Mouse (Mus musculus): ENCODE measurements around the gene Cd47. TPM values are rescaled to one million over a fixed set of nuclear protein-coding genes. Genes with fewer than 3 reads are reported as not detected.

Gene Cd47
- polyA plus RNA-seq, 1 experiment from 2014 or later: 95.2 TPM

GRCm38 (mm10) chr16:49906940-49907339, 106.6 kb downstream of the Cd47 start:
- Histone ChIP-seq H3K4me3 (ENCODE audit: low read depth, low read length) (no peak overlapping the region), H3K4me2 (replicated peaks; ENCODE audit: low read depth) (no peak overlapping the region), H3K27ac (replicated peaks) (no peak overlapping the region), H3K36me3 (ENCODE audit: control insufficient read depth, insufficient read depth, low read length) (no peaks in the 10 kb centered on the region), H3K27me3 (ENCODE audit: control insufficient read depth, insufficient read depth, low read length) (no peaks in the 10 kb centered on the region), H3K9me3 (ENCODE audit: control insufficient read depth, low read length) (no peaks in the 10 kb centered on the region), H3K9ac (ENCODE audit: low read length) (no peak overlapping the region), H3K4me1 (replicated peaks; ENCODE audit: control insufficient read depth, insufficient read depth) (0 out of 2 replicates have a peak, but pooled peaks cover 3% of the 10 kb centered on the region)
- DNase-seq (ENCODE audit: low spot score): no peak
- 70% methylated on average over 2 of the region's 2 CpGs for WGBS
- no peak for ATAC-seq (ENCODE audit: low FRiP score, low TSS enrichment)
- TF ChIP-seq CTCF (IDR thresholded peaks at IDR 0.05; ENCODE audit: low read depth) (no peak), EP300 (optimal IDR thresholded peaks at IDR 0.05) (no peak)

GRCm38 (mm10) chr16:49907356-49907755, 107.0 kb downstream of the Cd47 start:
- TF ChIP-seq CTCF (IDR thresholded peaks at IDR 0.05; ENCODE audit: low read depth): no peak
- TF ChIP-seq EP300 (optimal IDR thresholded peaks at IDR 0.05): no peak
- ATAC-seq (ENCODE audit: low FRiP score, low TSS enrichment): peak; percentile 92
- Histone ChIP-seq H3K36me3 (ENCODE audit: control insufficient read depth, insufficient read depth, low read length) (no peaks in the 10 kb centered on the region), H3K27ac (replicated peaks) (no peak overlapping the region), H3K9ac (ENCODE audit: low read length) (no peak overlapping the region), H3K9me3 (ENCODE audit: control insufficient read depth, low read length) (no peaks in the 10 kb centered on the region), H3K27me3 (ENCODE audit: control insufficient read depth, insufficient read depth, low read length) (no peaks in the 10 kb centered on the region), H3K4me2 (replicated peaks; ENCODE audit: low read depth) (no peak overlapping the region), H3K4me3 (ENCODE audit: low read depth, low read length) (no peak overlapping the region), H3K4me1 (replicated peaks; ENCODE audit: control insufficient read depth, insufficient read depth) (0 out of 2 replicates have a peak, but pooled peaks cover 3% of the 10 kb centered on the region)
- WGBS: 44% methylated on average over 4 of the region's 4 CpGs
- DNase-seq (ENCODE audit: low spot score): peak; percentile 70

GRCm38 (mm10) chr16:49909536-49909935, 109.2 kb downstream of the Cd47 start:
- WGBS: 69% methylated on average over 8 of the region's 8 CpGs

GRCm38 (mm10) chr16:49914094-49914493, 113.8 kb downstream of the Cd47 start:
- H3K9me3 ChIP-seq (ENCODE audit: control insufficient read depth, low read length): no peaks in the 10 kb centered on the region
- no peak for TF ChIP-seq EP300 (optimal IDR thresholded peaks at IDR 0.05)
- no peak for TF ChIP-seq CTCF (IDR thresholded peaks at IDR 0.05; ENCODE audit: low read depth)
- no peak for DNase-seq (ENCODE audit: low spot score)
- no peaks in the 10 kb centered on the region for H3K4me1 ChIP-seq (replicated peaks; ENCODE audit: control insufficient read depth, insufficient read depth)
- H3K9ac ChIP-seq (ENCODE audit: low read length): no peak overlapping the region
- no peak for ATAC-seq (ENCODE audit: low FRiP score, low TSS enrichment)
- H3K4me2 ChIP-seq (replicated peaks; ENCODE audit: low read depth): no peak overlapping the region
- H3K27me3 ChIP-seq (ENCODE audit: control insufficient read depth, insufficient read depth, low read length): no peaks in the 10 kb centered on the region
- H3K27ac ChIP-seq (replicated peaks): no peak overlapping the region
- H3K4me3 ChIP-seq (ENCODE audit: low read depth, low read length): no peak overlapping the region
- WGBS: 68% methylated on average over 2 of the region's 2 CpGs
- H3K36me3 ChIP-seq (ENCODE audit: control insufficient read depth, insufficient read depth, low read length): no peaks in the 10 kb centered on the region

More at GRCm38 (mm10) chr16:49909536-49909935, 109.2 kb downstream of the Cd47 start:
- Histone ChIP-seq H3K27ac (replicated peaks) (no peak overlapping the region), H3K36me3 (ENCODE audit: control insufficient read depth, insufficient read depth, low read length) (no peaks in the 10 kb centered on the region), H3K4me1 (replicated peaks; ENCODE audit: control insufficient read depth, insufficient read depth) (0 out of 2 replicates have a peak, but pooled peaks cover 3% of the 10 kb centered on the region), H3K4me3 (ENCODE audit: low read depth, low read length) (no peak overlapping the region), H3K27me3 (ENCODE audit: control insufficient read depth, insufficient read depth, low read length) (no peaks in the 10 kb centered on the region), H3K9me3 (ENCODE audit: control insufficient read depth, low read length) (no peaks in the 10 kb centered on the region), H3K4me2 (replicated peaks; ENCODE audit: low read depth) (no peak overlapping the region), H3K9ac (ENCODE audit: low read length) (no peak overlapping the region)
- DNase-seq (ENCODE audit: low spot score): no peak
- TF ChIP-seq EP300 (optimal IDR thresholded peaks at IDR 0.05) (no peak), CTCF (IDR thresholded peaks at IDR 0.05; ENCODE audit: low read depth) (no peak)
- no peak for ATAC-seq (ENCODE audit: low FRiP score, low TSS enrichment)

DNA sequence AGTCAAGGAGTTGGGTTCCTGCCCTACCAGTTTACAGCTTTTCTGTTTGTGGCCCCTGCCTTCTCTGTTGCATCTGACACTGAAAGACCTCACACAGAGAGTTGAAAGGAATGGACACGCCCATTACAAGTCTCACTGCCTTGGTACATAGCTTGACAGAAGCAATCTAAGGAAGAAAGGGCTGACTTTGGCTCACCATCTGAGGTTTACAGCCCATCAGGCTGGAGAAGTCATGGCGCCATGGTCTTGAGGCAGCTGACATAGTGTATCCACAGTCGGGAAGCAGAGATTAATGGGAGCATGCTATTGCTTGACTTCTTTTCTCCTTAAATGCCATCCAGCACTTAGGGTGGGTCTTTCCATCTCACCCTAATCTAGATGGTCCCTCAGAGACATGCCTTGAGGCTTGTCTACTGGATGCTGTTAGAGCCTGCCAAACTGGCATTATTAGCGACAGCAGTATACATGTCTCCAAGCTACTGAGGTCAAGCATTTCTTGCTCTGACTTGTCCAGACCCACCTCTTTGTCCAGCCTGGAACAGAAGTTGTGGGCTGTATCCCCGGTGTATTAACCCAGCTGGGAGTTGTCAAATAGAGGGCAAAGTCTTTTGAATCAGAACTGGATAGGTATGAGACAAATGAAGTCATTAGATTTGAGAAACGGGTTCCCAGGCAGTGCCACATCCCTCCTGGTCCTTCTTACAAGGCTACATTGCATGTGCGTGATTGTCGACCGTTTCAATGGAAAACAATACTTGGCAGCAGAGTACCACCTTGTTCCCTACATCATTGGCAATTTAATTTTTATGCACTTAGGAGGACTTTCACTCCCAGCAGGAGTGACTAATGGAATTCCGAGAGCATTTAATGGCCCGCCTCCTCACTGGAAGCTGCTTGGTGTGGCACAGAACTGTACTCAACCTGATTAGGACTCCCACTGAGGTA, 115.5 kb downstream of the Cd47 start:
- no peak overlapping the region for H3K9ac ChIP-seq (ENCODE audit: low read length)
- H3K4me2 ChIP-seq (replicated peaks; ENCODE audit: low read depth): no peak overlapping the region
- no peak for TF ChIP-seq EP300 (optimal IDR thresholded peaks at IDR 0.05)
- no peak for TF ChIP-seq CTCF (IDR thresholded peaks at IDR 0.05; ENCODE audit: low read depth)
- DNase-seq (ENCODE audit: low spot score) (no peak), ATAC-seq (ENCODE audit: low FRiP score, low TSS enrichment) (no peak)
- H3K4me3 ChIP-seq (ENCODE audit: low read depth, low read length): no peak overlapping the region
- H3K36me3 ChIP-seq (ENCODE audit: control insufficient read depth, insufficient read depth, low read length): no peaks in the 10 kb centered on the region
- 75% methylated on average over 11 of the region's 11 CpGs for WGBS
- no peak overlapping the region for H3K27ac ChIP-seq (replicated peaks)
- no peaks in the 10 kb centered on the region for H3K4me1 ChIP-seq (replicated peaks; ENCODE audit: control insufficient read depth, insufficient read depth)
- H3K27me3 ChIP-seq (ENCODE audit: control insufficient read depth, insufficient read depth, low read length): no peaks in the 10 kb centered on the region
- no peaks in the 10 kb centered on the region for H3K9me3 ChIP-seq (ENCODE audit: control insufficient read depth, low read length)

GRCm38 (mm10) chr16:49920191-49920590, 119.9 kb downstream of the Cd47 start:
- no peak overlapping the region for H3K9ac ChIP-seq (ENCODE audit: low read length)
- no peak for TF ChIP-seq EP300 (optimal IDR thresholded peaks at IDR 0.05)
- no peak for TF ChIP-seq CTCF (IDR thresholded peaks at IDR 0.05; ENCODE audit: low read depth)
- 89% methylated on average over 10 of the region's 10 CpGs for WGBS
- no peak overlapping the region for H3K4me2 ChIP-seq (replicated peaks; ENCODE audit: low read depth)
- ATAC-seq (ENCODE audit: low FRiP score, low TSS enrichment) (no peak), DNase-seq (ENCODE audit: low spot score) (no peak)
- H3K4me1 ChIP-seq (replicated peaks; ENCODE audit: control insufficient read depth, insufficient read depth): no peaks in the 10 kb centered on the region; the same call in 1 of the 2 replicates
- H3K27ac ChIP-seq (replicated peaks): no peak overlapping the region
- H3K27me3 ChIP-seq (ENCODE audit: control insufficient read depth, insufficient read depth, low read length): no peaks in the 10 kb centered on the region
- no peak overlapping the region for H3K4me3 ChIP-seq (ENCODE audit: low read depth, low read length)
- no peaks in the 10 kb centered on the region for H3K9me3 ChIP-seq (ENCODE audit: control insufficient read depth, low read length)
- H3K36me3 ChIP-seq (ENCODE audit: control insufficient read depth, insufficient read depth, low read length): no peaks in the 10 kb centered on the region

Data from stomach, postnatal 0 days (tissue).